Mouse (Mus musculus): ENCODE results near the gene Nkx2-5. TPM values are rescaled to one million over a fixed set of nuclear protein-coding genes. Genes with fewer than 3 reads are reported as not detected.

Nkx2-5 gene
- polyA plus RNA-seq, 1 experiment, result not detected

DNA sequence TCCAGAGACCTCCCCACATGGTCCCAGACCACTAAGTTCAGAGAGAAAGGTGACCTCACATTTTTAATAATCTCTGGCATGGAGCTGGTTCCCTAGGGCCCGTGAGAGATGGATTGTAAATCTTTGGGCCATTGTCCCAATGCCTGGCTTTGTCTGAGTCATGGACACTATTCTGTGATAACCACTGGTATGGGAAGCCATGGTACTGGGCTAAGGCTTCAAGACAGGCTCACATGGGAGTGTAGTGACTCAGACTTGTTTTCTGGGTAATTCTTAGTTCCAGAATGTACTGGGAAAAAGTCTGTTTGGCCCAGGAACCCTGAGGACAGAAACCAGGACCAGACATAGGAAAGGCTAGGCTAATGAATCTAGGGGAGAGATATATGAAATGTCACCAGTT lies 37.9 kb upstream of the Nkx2-5 start:
- no peak overlapping the region for H3K27ac ChIP-seq (ENCODE audit: insufficient read depth, low read depth, low read length)
- TF ChIP-seq CTCF (IDR thresholded peaks at IDR 0.05; ENCODE audit: insufficient read depth, low read depth, low read length), result no peak
- TF ChIP-seq POLR2A (IDR thresholded peaks at IDR 0.05; ENCODE audit: insufficient read depth, low read depth, low read length), result no peak
- H3K4me1 ChIP-seq (ENCODE audit: control insufficient read depth, insufficient read depth, low read length), result peaks cover 9% of the 10 kb centered on the region
- WGBS, result 82% methylated on average over 1 of the region's 1 CpGs
- no peak overlapping the region for H3K4me3 ChIP-seq (ENCODE audit: insufficient read depth, low read depth, low read length)

DNA sequence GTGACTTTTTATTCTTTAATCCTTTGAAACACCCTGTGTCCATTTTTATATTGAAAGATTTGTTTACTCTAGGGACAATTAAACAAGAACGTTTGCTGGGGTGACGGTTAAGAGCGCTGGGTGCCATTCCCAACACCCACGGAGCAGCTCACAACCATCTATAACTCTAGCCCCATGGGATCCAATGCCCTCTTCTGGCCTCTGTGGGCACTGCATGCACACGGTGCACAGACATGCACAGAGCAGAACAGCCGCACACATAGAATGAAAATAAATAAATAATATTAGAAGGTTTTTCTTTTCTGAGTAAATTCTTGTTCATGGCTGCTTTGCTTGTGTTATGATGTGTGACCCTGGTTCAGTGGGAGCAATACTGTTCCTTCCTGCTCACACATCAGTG lies 34.4 kb upstream of the Nkx2-5 start:
- H3K27ac ChIP-seq (ENCODE audit: insufficient read depth, low read depth, low read length), result no peak overlapping the region
- 89% methylated on average over 6 of the region's 6 CpGs for WGBS
- H3K4me3 ChIP-seq (ENCODE audit: insufficient read depth, low read depth, low read length), result no peak overlapping the region
- TF ChIP-seq POLR2A (IDR thresholded peaks at IDR 0.05; ENCODE audit: insufficient read depth, low read depth, low read length) (no peak), CTCF (IDR thresholded peaks at IDR 0.05; ENCODE audit: insufficient read depth, low read depth, low read length) (no peak)
- H3K4me1 ChIP-seq (ENCODE audit: control insufficient read depth, insufficient read depth, low read length), result peaks cover 11% of the 10 kb centered on the region

DNA sequence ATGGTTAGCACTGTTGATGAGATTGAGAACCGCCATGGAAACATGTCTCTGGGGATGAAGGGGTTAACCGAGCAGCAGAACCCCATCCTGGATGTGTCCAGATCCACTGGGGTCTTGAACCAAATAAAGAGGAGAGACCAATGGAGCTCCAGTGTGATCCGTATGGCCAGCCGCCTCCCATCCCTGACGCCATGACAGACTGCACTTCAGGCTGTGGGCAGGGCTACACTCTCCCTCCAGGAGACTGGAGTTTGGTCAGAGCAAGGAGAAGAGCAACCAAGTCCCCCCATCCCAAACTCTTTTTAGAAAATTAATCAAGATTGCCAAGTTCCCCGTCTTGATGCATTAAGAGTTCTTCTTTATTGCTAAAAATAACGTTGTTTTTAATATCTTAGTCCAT lies 33.1 kb upstream of the Nkx2-5 start:
- no peak overlapping the region for H3K27ac ChIP-seq (ENCODE audit: insufficient read depth, low read depth, low read length)
- H3K4me1 ChIP-seq (ENCODE audit: control insufficient read depth, insufficient read depth, low read length), result peaks cover 15% of the 10 kb centered on the region
- TF ChIP-seq POLR2A (IDR thresholded peaks at IDR 0.05; ENCODE audit: insufficient read depth, low read depth, low read length), result no peak
- no peak for TF ChIP-seq CTCF (IDR thresholded peaks at IDR 0.05; ENCODE audit: insufficient read depth, low read depth, low read length)
- WGBS, result 90% methylated on average over 7 of the region's 7 CpGs
- H3K4me3 ChIP-seq (ENCODE audit: insufficient read depth, low read depth, low read length), result no peak overlapping the region

DNA sequence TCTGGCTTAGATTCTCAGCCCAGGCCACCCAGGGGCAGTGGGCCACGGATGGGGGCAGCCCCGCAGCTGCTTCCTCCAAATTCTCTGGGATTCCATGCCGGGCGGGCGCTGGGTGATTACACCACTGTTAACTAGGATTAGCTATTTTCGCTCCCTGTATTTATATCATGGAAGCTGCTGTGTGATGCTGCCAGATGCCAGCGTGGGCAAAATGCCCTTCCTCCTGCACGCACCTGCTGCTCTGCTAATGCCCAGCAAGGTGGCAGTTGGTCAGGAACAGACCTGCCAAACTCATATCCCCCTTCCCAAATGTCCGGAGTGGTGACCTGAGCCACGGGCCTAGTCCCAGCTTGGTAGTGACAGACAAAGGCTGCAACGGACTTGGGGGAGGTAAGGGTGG lies 29.7 kb upstream of the Nkx2-5 start:
- TF ChIP-seq POLR2A (IDR thresholded peaks at IDR 0.05; ENCODE audit: insufficient read depth, low read depth, low read length) (no peak), CTCF (IDR thresholded peaks at IDR 0.05; ENCODE audit: insufficient read depth, low read depth, low read length) (no peak)
- 0 out of 2 replicates have a peak overlapping the region, but pooled peaks have one; percentile 31 for H3K27ac ChIP-seq (ENCODE audit: insufficient read depth, low read depth, low read length)
- H3K4me1 ChIP-seq (ENCODE audit: control insufficient read depth, insufficient read depth, low read length), result peaks cover 15% of the 10 kb centered on the region
- WGBS, result 29% methylated on average over 11 of the region's 11 CpGs
- H3K4me3 ChIP-seq (ENCODE audit: insufficient read depth, low read depth, low read length), result no peak overlapping the region

DNA sequence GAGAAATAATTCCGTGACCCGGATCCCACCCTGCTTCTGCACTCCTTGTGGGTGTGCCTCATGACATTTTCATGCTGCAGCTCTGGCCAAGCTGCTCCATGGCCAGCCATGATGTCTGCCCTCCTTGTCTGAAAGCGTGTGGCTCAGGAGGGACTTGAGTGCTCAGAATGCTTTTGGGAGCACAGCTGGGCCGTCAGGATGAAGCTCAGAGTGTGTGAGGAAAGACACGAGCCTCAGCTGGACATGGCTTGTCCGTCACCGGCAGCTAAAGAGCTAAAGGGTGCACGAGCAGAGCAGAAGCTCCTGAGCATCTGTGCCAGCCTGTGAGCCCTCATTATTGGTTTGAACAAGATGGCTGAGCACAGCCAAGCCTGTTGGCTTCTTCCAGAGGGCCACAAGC lies 28.7 kb upstream of the Nkx2-5 start:
- no peak for TF ChIP-seq POLR2A (IDR thresholded peaks at IDR 0.05; ENCODE audit: insufficient read depth, low read depth, low read length)
- TF ChIP-seq CTCF (IDR thresholded peaks at IDR 0.05; ENCODE audit: insufficient read depth, low read depth, low read length), result no peak
- peaks cover 15% of the 10 kb centered on the region for H3K4me1 ChIP-seq (ENCODE audit: control insufficient read depth, insufficient read depth, low read length)
- no peak overlapping the region for H3K27ac ChIP-seq (ENCODE audit: insufficient read depth, low read depth, low read length)
- no peak overlapping the region for H3K4me3 ChIP-seq (ENCODE audit: insufficient read depth, low read depth, low read length)
- 86% methylated on average over 8 of the region's 8 CpGs for WGBS

DNA sequence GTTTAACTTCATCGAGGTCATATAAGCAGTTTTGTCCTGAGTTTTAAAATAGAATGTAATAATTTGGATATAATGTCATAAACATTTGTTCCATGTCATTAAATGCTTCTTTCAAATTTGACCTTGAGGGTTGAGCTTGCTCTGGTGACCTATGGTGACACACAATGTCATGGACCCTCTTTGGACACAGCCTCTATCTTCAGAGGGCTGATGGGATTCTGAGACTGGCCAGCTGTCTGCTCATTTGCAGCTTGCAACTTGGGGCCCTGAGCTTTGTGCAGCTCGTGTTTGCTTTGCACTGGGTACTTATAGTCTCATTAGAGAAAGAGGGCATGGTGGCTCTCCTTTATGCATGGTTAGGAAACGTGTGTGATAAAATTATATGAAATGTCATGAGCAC lies 28.1 kb upstream of the Nkx2-5 start:
- TF ChIP-seq CTCF (IDR thresholded peaks at IDR 0.05; ENCODE audit: insufficient read depth, low read depth, low read length) (no peak), POLR2A (IDR thresholded peaks at IDR 0.05; ENCODE audit: insufficient read depth, low read depth, low read length) (no peak)
- WGBS, result 85% methylated on average over 3 of the region's 3 CpGs
- Histone ChIP-seq H3K4me3 (ENCODE audit: insufficient read depth, low read depth, low read length) (no peak overlapping the region), H3K27ac (ENCODE audit: insufficient read depth, low read depth, low read length) (no peak overlapping the region), H3K4me1 (ENCODE audit: control insufficient read depth, insufficient read depth, low read length) (peaks cover 15% of the 10 kb centered on the region)

DNA sequence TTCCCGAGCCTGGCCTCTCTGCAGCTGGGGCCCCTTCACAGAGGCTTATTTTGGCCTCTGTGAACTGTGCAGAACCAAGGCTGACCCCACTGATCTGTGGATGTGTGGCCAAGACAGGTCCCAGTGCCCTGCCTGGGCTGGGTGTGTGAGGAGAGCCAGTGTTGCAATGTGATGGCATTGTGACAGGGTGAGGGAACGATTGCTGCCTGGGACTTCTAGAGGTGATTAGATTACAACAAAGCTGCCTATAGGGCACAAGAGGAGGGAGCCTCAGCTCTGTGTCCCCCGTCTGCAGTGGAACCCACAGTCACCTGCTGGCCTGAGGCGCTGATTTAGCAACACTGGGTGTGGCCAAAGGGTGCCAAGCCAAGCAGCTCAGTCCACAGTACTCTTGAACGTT lies 23.9 kb upstream of the Nkx2-5 start:
- H3K4me3 ChIP-seq (ENCODE audit: insufficient read depth, low read depth, low read length), result no peak overlapping the region
- TF ChIP-seq POLR2A (IDR thresholded peaks at IDR 0.05; ENCODE audit: insufficient read depth, low read depth, low read length) (no peak), CTCF (IDR thresholded peaks at IDR 0.05; ENCODE audit: insufficient read depth, low read depth, low read length) (no peak)
- H3K27ac ChIP-seq (ENCODE audit: insufficient read depth, low read depth, low read length), result no peak overlapping the region
- WGBS, result 55% methylated on average over 5 of the region's 5 CpGs
- H3K4me1 ChIP-seq (ENCODE audit: control insufficient read depth, insufficient read depth, low read length), result peaks cover 4% of the 10 kb centered on the region; the same call in 1 of the 2 replicates

DNA sequence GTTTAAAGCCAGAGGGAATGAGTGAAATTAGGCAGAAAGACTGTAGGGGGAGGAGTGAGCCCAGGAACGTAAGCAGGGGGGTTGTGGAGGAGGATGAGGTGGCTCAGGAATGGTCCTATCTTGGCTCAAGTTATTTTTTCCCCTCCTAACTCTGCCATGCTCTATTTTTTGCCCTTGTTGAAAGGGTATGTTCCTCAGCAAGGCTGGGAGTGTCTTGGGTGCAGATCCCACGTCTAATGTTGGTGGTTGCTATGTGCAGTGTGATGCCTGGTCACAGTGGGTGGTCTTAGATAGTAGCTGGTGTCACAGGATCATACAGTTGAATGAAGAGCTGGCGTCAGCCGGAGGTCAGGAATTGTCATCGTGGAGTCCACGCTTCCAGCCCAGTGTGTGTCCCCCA lies 20.3 kb upstream of the Nkx2-5 start:
- no peaks in the 10 kb centered on the region for H3K4me1 ChIP-seq (ENCODE audit: control insufficient read depth, insufficient read depth, low read length)
- no peak overlapping the region for H3K4me3 ChIP-seq (ENCODE audit: insufficient read depth, low read depth, low read length)
- no peak overlapping the region for H3K27ac ChIP-seq (ENCODE audit: insufficient read depth, low read depth, low read length)
- TF ChIP-seq POLR2A (IDR thresholded peaks at IDR 0.05; ENCODE audit: insufficient read depth, low read depth, low read length) (no peak), CTCF (IDR thresholded peaks at IDR 0.05; ENCODE audit: insufficient read depth, low read depth, low read length) (no peak)
- WGBS, result 70% methylated on average over 6 of the region's 6 CpGs

DNA sequence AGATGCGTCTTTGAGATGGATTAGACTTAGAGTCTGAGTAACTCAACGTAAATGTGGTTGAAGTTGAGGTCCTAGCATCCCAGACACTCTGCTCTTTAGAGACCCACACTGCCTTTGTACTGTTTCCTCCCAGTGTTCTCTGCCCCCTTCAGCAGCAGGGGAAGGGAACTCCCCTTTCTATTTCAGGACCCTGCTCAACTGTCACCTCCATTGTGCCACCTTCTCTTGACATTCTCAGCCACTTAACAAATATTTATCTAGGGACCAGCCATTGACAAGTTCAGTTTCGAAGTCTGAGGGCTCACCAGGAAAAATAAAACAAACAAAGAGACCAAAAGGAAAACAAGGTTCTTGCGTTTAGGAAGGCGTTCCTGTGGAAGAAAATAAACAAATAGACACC lies 19.5 kb upstream of the Nkx2-5 start:
- TF ChIP-seq POLR2A (IDR thresholded peaks at IDR 0.05; ENCODE audit: insufficient read depth, low read depth, low read length) (no peak), CTCF (IDR thresholded peaks at IDR 0.05; ENCODE audit: insufficient read depth, low read depth, low read length) (no peak)
- Histone ChIP-seq H3K4me3 (ENCODE audit: insufficient read depth, low read depth, low read length) (no peak overlapping the region), H3K4me1 (ENCODE audit: control insufficient read depth, insufficient read depth, low read length) (no peaks in the 10 kb centered on the region), H3K27ac (ENCODE audit: insufficient read depth, low read depth, low read length) (no peak overlapping the region)
- 58% methylated on average over 5 of the region's 5 CpGs for WGBS

DNA sequence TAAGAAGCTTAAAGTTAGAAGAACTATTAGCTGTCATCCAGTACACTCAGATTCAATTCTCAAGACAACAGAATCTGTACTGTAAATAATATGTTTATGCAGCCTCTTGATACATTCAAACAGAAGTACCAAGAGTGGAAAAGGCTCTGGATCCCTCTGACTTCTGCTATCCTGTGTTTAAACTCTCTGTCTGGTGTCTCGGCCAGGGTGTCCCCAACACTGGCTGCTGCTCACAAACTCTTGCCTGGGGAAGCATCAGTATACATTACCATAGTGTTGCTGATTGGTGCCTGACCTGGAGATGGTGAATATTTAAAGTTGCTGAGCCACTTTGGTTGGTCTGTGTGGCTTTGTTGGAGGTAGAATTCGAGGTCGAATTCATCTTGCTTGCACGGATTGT lies 17.0 kb upstream of the Nkx2-5 start:
- no peaks in the 10 kb centered on the region for H3K4me1 ChIP-seq (ENCODE audit: control insufficient read depth, insufficient read depth, low read length)
- H3K4me3 ChIP-seq (ENCODE audit: insufficient read depth, low read depth, low read length), result no peak overlapping the region
- H3K27ac ChIP-seq (ENCODE audit: insufficient read depth, low read depth, low read length), result no peak overlapping the region
- WGBS, result 59% methylated on average over 4 of the region's 4 CpGs
- TF ChIP-seq CTCF (IDR thresholded peaks at IDR 0.05; ENCODE audit: insufficient read depth, low read depth, low read length) (no peak), POLR2A (IDR thresholded peaks at IDR 0.05; ENCODE audit: insufficient read depth, low read depth, low read length) (no peak)
